Mouse (Mus musculus): Measurements from ENCODE around the gene Gm20823.
"Not testable (repeated sequence)": the region's sequence is repeated elsewhere in the genome, so short reads cannot be mapped to it uniquely, and the experiment has no call there.

DNA sequence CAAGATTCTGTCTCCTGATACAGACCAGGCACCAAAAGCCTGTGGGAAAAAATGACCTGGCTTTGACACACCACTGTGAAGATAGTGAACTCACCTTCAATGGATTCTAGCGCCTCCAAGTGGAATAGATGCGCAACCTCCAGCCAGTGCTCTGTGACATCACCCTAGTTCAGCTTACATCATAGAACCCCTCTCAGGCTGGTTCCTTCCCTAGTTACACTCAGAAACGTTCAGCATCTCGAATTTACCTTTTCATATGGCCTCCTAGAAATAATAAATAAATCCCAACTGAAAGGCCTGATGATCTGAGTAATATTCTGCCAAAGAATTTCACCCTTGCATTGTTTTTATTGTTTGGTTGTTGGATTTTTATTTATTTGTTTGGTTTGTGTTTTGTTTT is at the start of gene Gm20823:
- TF ChIP-seq CTCF (IDR thresholded peaks at IDR 0.05; ENCODE audit: borderline replicate concordance, extremely low read depth, insufficient read depth, insufficient read length); POLR2A (IDR thresholded peaks at IDR 0.05; ENCODE audit: borderline replicate concordance, extremely low read depth, insufficient read depth, insufficient read length, poor library complexity, severe bottlenecking): not testable (repeated sequence)

Data from brain, embryonic 14.5 days (tissue).